ENCODE assay signal across 11 mouse cellular contexts in genomic region chrX:163814806-163815205, GRCm38 (mm10). TPM values are rescaled to one million over a fixed set of nuclear protein-coding genes. Genes with fewer than 3 reads are reported as not detected.
DNase-seq lines count a peak whose midpoint lies in the region; ATAC-seq and TF ChIP-seq lines count a peak whose summit lies in the region.
"Had no signal": no experiment of that assay in that cellular context is flagged by ENCODE, and none has a peak within 500 bp of the region (broad histone marks: within the 10 kb centered on the region; RNA-seq: fewer than 3 reads in every experiment).

No protein-coding gene starts in this region.

- H3K9me3 ChIP-seq in liver, postnatal 0 days (ENCODE audit: low read length), result no peaks in the 10 kb centered on the region
- H3K9me3 ChIP-seq: embryonic facial prominence, embryonic 10.5 days; forebrain, embryonic 13.5 days had no signal

- H3K4me3 ChIP-seq in liver, postnatal 0 days (ENCODE audit: low read depth, low read length), result no peak overlapping the region
- H3K4me3 ChIP-seq: embryonic facial prominence, embryonic 10.5 days; forebrain, embryonic 13.5 days had no signal

- no peak for ATAC-seq in liver, postnatal 0 days
- ATAC-seq in granulocyte monocyte progenitor cell, adult 5-6 weeks (replicated peaks; ENCODE audit: poor library complexity, severe bottlenecking), result no peak
- ATAC-seq: forebrain, embryonic 13.5 days had no signal

- H3K9ac ChIP-seq in liver, postnatal 0 days (replicated peaks), result no peak overlapping the region
- H3K9ac ChIP-seq: forebrain, embryonic 13.5 days had no signal

- TF ChIP-seq EP300 in liver, postnatal 0 days (IDR thresholded peaks at IDR 0.05; ENCODE audit: low read depth), result no peak

- H3K36me3 ChIP-seq in liver, postnatal 0 days (replicated peaks; ENCODE audit: insufficient read depth, low read length), result no peaks in the 10 kb centered on the region
- H3K36me3 ChIP-seq: embryonic facial prominence, embryonic 10.5 days had no signal

- TF ChIP-seq CTCF in liver, postnatal 0 days (IDR thresholded peaks at IDR 0.05; ENCODE audit: low read depth), result peak; percentile 18; the same call in 1 of the 2 replicates

- no peaks in the 10 kb centered on the region for H3K4me1 ChIP-seq in liver, postnatal 0 days (ENCODE audit: insufficient read depth)
- H3K4me1 ChIP-seq: embryonic facial prominence, embryonic 10.5 days; forebrain, embryonic 13.5 days had no signal

- DNase-seq in frontal cortex, postnatal 36 days (ENCODE audit: low spot score in 2 of 2), result peak; percentile 1 to 13
- no peak for DNase-seq in frontal cortex, postnatal 25 days (ENCODE audit: low spot score in 2 of 2)
- no peak for DNase-seq in liver, postnatal 0 days
- DNase-seq in liver (no peak), MN1 (ENCODE audit: low spot score) (peak; percentile 6)
- DNase-seq in adrenal gland, postnatal 36 days, result peak; percentile 1 to 12
- DNase-seq: kidney, adult 2 months had no signal

- H3K4me2 ChIP-seq in liver, postnatal 0 days (ENCODE audit: low read depth, low read length), result no peak overlapping the region
- H3K4me2 ChIP-seq: forebrain, embryonic 13.5 days had no signal

- WGBS in liver, postnatal 0 days (ENCODE audit: insufficient replicate concordance), result 46% methylated on average over 1 of the region's 1 CpGs

- H3K27ac ChIP-seq in liver, postnatal 0 days (ENCODE audit: low read depth), result no peak overlapping the region
- H3K27ac ChIP-seq: embryonic facial prominence, embryonic 10.5 days; forebrain, embryonic 13.5 days had no signal

- H3K27me3 ChIP-seq in liver, postnatal 0 days (ENCODE audit: insufficient read depth, low read length), result no peaks in the 10 kb centered on the region

RNA-seq across cellular contexts. Expression of gene Rnf138rt1, which starts 53.7 kb away (rescaled TPM):
- polyA plus RNA-seq in liver, postnatal 0 days (2015; fragmentation: Nextera tagmentation; extraction: Ambion mirVana), result not detected in 2 replicates
- total RNA-seq in adrenal gland, postnatal 36 days (2021), result 1 to 10 TPM in 1 of 2 experiments, under 1 TPM in 1; 0.56 to 1.7 TPM
- 4.1 TPM in 1 of 2 replicates, not detected in the other for total RNA-seq in granulocyte monocyte progenitor cell, adult 5-6 weeks (2014; fragmentation: Nextera tagmentation)
- total RNA-seq in granulocyte monocyte progenitor cell, adult 5-6 weeks (2017), result not detected in 2 replicates
- total RNA-seq: hematopoietic stem cell, adult 5-6 weeks had no signal
- polyA plus RNA-seq: kidney, adult 2 months had no signal

Comparison
In these comparisons a context has a peak if more than half of its experiments do, and no peak if none do; other contexts are left out.
1. DNase-seq: peak in frontal cortex, postnatal 36 days (2 of 2), MN1 (single experiment) and adrenal gland, postnatal 36 days (2 of 2); none in frontal cortex, postnatal 25 days (0 of 2), liver, postnatal 0 days (single experiment) and liver (single experiment).